Mouse (Mus musculus) cortical plate, adult 2 months (tissue): Measurements from ENCODE around the gene 4930524J08Rik.

Experiments used
- CTCF ChIP-seq: fragments of 200-500 bp; IDR thresholded peaks from 2 replicates; pipeline ENCODE4 v1.5.1; 2011; ENCODE audit warnings: mild to moderate bottlenecking, control low read depth, low read length; ENCODE audit not compliant: insufficient read depth; ENCODE audit errors: extremely low read depth
- POLR2A ChIP-seq: fragments of 200-500 bp; IDR thresholded peaks from 2 replicates; pipeline ENCODE4 v1.6.1; 2011; ENCODE audit warnings: mild to moderate bottlenecking, low read length, control low read depth; ENCODE audit not compliant: insufficient read depth; ENCODE audit errors: extremely low read depth

DNA sequence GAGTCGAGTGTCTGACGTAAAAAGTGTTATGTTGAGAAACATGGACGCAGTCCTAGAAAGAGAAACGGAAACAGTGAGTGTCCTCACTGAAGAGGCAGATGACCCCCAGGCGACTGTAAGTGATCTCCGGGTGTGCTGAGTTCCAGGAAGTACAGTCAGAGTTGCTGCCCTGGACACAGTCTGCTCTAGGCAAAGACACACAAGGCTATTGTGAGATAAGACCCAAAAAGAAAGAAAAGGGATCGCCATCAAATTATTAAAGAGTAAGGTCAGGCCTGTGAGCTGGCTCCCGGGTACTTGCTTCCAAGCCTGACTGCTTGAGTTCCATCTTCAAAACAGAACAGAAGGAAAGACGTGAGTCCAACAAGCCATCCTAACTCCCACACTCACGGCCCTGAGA is 37.6 kb upstream of the 4930524J08Rik start:
- TF ChIP-seq CTCF (no peak), POLR2A (no peak)
